In the genomic region with DNA sequence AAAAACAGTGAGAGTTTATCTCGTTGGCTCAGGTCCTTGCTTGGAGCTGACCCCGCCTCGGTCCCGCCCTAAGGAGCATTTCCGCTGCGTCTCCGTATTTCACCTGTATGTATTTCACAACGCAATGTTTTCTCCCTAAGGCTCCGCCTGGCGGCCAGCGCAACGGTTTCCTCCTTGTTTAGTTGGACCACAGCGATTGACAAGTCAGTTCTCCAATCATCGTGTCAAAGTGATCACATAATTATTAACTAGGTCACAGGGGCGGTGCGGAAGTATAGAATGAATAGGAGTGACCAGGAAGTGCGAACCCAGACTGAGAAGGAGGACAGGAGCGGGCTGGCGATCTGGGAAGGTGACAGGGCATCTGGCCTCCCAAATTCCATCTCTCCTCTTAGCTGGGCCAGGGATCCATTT, we compare ENCODE assay signal across 1 mouse cellular context.
TF ChIP-seq lines count a peak whose summit lies in the region.

TSS of gene Prr13 (plus strand) at position 125 of the 414 bp plus-strand sequence.

TF ChIP-seq in myocyte, 11 proteins besides CTCF, POLR2A, EP300 and RAD21 (continued from another document):
- no peak for TF ChIP-seq TCF12 (IDR thresholded peaks at IDR 0.05; ENCODE audit: insufficient read depth, poor library complexity, severe bottlenecking)
